Mouse (Mus musculus) hindbrain, embryonic 10.5 days (tissue): ENCODE results near the gene Pik3c2g. TPM values are rescaled to one million over a fixed set of nuclear protein-coding genes. Genes with fewer than 3 reads are reported as not detected.

Experiments used
- DNase-seq: peaks from one replicate; pipeline ENCODE4 v3.0.0-alpha.2; 2017; ENCODE audit warnings: low spot score
- H3K27ac ChIP-seq: fragments of 300-500 bp; sonication (generic); 2 replicates; pipeline ENCODE4 v1.5.1; 2016; ENCODE audit warnings: mild to moderate bottlenecking, moderate library complexity
- H3K27me3 ChIP-seq: fragments of 300-500 bp; sonication (generic); 2 replicates; pipeline ENCODE4 v1.6.1; 2016; ENCODE audit warnings: mild to moderate bottlenecking; ENCODE audit not compliant: poor library complexity, insufficient read depth, severe bottlenecking
- H3K36me3 ChIP-seq: fragments of 300-500 bp; sonication (generic); 2 replicates; pipeline ENCODE4 v1.6.1; 2016; ENCODE audit warnings: mild to moderate bottlenecking, moderate library complexity
- H3K4me1 ChIP-seq: fragments of 300-500 bp; sonication (generic); replicated peaks from 2 replicates; pipeline ENCODE4 v1.6.1; 2016; ENCODE audit warnings: mild to moderate bottlenecking
- H3K4me3 ChIP-seq: fragments of 300-500 bp; sonication (generic); 2 replicates; pipeline ENCODE4 v1.5.1; 2016; ENCODE audit warnings: mild to moderate bottlenecking, moderate library complexity
- H3K9me3 ChIP-seq: fragments of 300-500 bp; sonication (generic); 2 replicates; pipeline ENCODE4 v1.6.1; 2016; ENCODE audit warnings: mild to moderate bottlenecking, moderate library complexity
- WGBS: fragments of 180-500 bp; shearing (Covaris S2); methylation state at CpG from one replicate; pipeline ENCODE4 v1.1.7; 2016; 5-methylcytosine and 5-hydroxymethylcytosine counted together
- polyA plus RNA-seq: library from polyadenylated mRNA; unstranded; fragments of >200 nt; fragmentation: Nextera tagmentation; extraction: Ambion mirVana; gene quantifications from 2 replicates; pipeline ENCODE4 v1.2.1, GENCODE M21; 2016

The Pik3c2g gene
- polyA plus RNA-seq, 1 experiment from 2014 or later: 0.33 TPM

DNA sequence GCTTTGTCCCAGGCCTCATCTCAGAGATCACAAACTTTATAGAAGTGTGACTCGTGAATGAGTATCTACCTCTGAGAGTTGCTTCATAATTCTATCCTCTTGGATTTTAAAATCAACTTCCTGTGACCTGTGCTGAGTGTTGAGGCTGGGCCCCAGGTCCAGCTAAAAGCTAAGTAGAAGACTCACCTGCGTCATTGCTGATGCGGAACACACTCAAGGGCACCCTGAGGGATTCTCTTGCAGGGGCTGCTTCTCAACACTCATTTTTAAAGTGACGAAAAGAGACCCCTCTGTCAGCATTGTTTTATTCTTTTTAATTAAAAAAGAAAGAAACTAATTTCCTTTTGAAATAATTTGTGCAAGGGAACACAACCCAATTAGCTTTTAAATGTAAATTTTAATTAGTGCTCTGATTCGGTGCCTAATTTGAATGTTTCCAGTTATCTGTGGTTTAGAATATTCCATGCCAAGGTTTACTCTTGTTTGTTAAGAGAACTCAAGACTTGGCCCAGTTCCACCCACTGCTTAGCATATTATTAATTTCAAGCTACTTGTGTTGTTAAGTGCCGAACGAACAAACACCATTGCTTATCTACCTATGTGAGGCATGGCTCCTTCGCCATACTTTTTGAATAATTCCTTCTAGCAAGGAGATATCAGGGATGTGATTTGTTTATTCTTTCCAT, 212.7 kb downstream of the Pik3c2g start:
- Histone ChIP-seq H3K4me3 (no peak overlapping the region), H3K4me1 (peaks cover 6% of the 10 kb centered on the region), H3K27me3 (no peaks in the 10 kb centered on the region), H3K36me3 (no peaks in the 10 kb centered on the region), H3K9me3 (no peaks in the 10 kb centered on the region), H3K27ac (no peak overlapping the region)
- no peak for DNase-seq
- 90% methylated on average over 8 of the region's 8 CpGs for WGBS

DNA sequence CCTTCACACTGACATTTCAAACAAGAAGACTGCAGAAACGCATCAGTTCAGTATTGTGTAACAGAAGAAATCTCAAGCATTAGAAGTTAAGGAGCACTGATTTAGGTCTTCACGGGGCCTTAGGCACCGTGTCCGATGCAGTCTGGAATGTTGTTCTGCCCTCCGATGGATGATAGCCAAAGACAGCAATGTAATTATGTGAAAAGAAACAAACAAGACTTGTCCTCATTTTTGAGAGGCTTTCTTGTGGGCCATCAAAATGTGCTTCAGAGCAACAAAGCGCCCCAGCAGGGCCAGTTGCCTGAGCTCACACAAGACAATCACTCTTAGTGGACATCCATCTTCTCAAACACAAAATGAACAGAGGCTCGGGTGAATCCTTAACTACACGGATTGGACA, 234.9 kb downstream of the Pik3c2g start:
- Histone ChIP-seq H3K36me3 (no peaks in the 10 kb centered on the region), H3K9me3 (no peaks in the 10 kb centered on the region), H3K27ac (no peak overlapping the region), H3K4me1 (no peaks in the 10 kb centered on the region), H3K4me3 (no peak overlapping the region), H3K27me3 (no peaks in the 10 kb centered on the region)
- DNase-seq: no peak
- WGBS: 83% methylated on average over 8 of the region's 8 CpGs

- H3K27me3 ChIP-seq: no peaks in the 10 kb centered on the region
- H3K4me3 ChIP-seq: no peak overlapping the region
- no peak for DNase-seq
- no peaks in the 10 kb centered on the region for H3K36me3 ChIP-seq
- H3K9me3 ChIP-seq: no peaks in the 10 kb centered on the region
- no peak overlapping the region for H3K27ac ChIP-seq
- H3K4me1 ChIP-seq: no peaks in the 10 kb centered on the region
- 88% methylated on average over 6 of the region's 6 CpGs for WGBS
Measured at GRCm38 (mm10) chr6:139838239-139838638, 251.2 kb downstream of the Pik3c2g start.

- H3K9me3 ChIP-seq: no peaks in the 10 kb centered on the region
Measured at GRCm38 (mm10) chr6:139838713-139839112, 251.7 kb downstream of the Pik3c2g start.

DNA sequence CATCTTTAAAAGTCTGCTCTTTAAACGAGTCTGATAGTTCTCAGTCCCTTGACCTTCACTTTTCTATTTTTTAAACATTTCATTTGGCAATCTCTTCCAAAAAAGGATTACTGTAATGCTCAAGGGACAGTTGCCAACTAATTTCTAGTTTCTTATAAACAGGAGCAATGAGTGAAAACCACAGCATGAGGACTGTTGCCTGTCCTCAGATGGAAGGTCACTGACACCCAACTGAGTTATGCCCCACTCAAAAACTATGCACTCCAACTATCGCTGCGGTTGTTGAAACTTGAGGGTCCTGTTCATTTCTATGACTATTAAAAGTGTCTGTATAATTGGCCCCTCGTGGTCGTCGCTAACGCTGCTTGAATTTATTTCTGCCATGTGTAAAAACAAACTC, 252.9 kb downstream of the Pik3c2g start:
- no peaks in the 10 kb centered on the region for H3K36me3 ChIP-seq
- no peaks in the 10 kb centered on the region for H3K27me3 ChIP-seq
- DNase-seq: no peak
- H3K27ac ChIP-seq: no peak overlapping the region
- no peaks in the 10 kb centered on the region for H3K9me3 ChIP-seq
- WGBS: 89% methylated on average over 7 of the region's 7 CpGs
- no peaks in the 10 kb centered on the region for H3K4me1 ChIP-seq
- no peak overlapping the region for H3K4me3 ChIP-seq

More at GRCm38 (mm10) chr6:139838713-139839112, 251.7 kb downstream of the Pik3c2g start:
- 90% methylated on average over 3 of the region's 3 CpGs for WGBS
- H3K27ac ChIP-seq: no peak overlapping the region
- H3K4me1 ChIP-seq: no peaks in the 10 kb centered on the region
- no peaks in the 10 kb centered on the region for H3K36me3 ChIP-seq
- DNase-seq: no peak
- H3K4me3 ChIP-seq: no peak overlapping the region
- H3K27me3 ChIP-seq: no peaks in the 10 kb centered on the region

DNA sequence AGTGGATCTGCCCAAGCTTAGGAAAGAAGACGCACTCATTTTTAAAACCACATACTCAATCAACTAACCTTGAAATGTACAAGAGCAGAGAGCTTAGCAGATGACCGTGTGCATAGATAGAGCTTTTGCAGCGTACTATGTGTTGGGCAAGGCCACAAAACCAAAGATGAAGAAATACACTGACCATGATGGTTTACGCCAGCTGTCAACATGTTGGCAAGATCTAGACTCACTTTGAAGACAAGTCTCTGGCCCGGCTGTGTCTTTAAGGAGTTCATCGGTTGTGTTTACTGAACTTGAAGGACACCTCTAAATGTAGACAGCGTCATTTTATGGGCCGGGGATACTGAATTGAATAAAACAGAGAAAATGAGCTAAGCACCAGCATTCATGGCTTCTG, 254.3 kb downstream of the Pik3c2g start:
- no peaks in the 10 kb centered on the region for H3K27me3 ChIP-seq
- no peaks in the 10 kb centered on the region for H3K9me3 ChIP-seq
- no peaks in the 10 kb centered on the region for H3K4me1 ChIP-seq
- 95% methylated on average over 8 of the region's 8 CpGs for WGBS
- H3K36me3 ChIP-seq: no peaks in the 10 kb centered on the region
- no peak overlapping the region for H3K27ac ChIP-seq
- DNase-seq: no peak
- no peak overlapping the region for H3K4me3 ChIP-seq

DNA sequence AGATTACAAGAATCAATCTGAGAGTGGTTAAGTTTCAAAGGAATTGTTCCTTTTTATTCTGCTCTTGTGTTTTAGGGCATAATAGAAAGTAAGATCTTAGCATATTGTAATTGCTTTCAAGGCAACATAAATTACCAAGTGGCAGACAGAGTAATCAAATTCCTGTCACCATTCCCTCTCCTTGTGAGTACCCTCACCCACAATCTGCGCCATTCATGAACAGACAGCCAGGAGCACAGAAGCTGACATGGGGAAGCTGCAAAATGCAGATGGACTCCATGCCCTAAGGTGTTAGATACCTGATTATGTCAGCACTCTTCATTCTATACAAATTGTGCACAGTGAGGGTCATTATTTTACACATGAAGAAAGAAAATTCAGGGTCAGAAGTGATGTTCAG, 255.6 kb downstream of the Pik3c2g start:
- no peaks in the 10 kb centered on the region for H3K27me3 ChIP-seq
- H3K4me3 ChIP-seq: no peak overlapping the region
- no peak for DNase-seq
- H3K27ac ChIP-seq: no peak overlapping the region
- H3K36me3 ChIP-seq: no peaks in the 10 kb centered on the region
- H3K4me1 ChIP-seq: no peaks in the 10 kb centered on the region
- H3K9me3 ChIP-seq: no peaks in the 10 kb centered on the region
- 83% methylated on average over 1 of the region's 1 CpGs for WGBS

GRCm38 (mm10) chr6:139843531-139843930, 256.5 kb downstream of the Pik3c2g start:
- Histone ChIP-seq H3K4me1 (no peaks in the 10 kb centered on the region), H3K27me3 (no peaks in the 10 kb centered on the region), H3K36me3 (no peaks in the 10 kb centered on the region), H3K9me3 (no peaks in the 10 kb centered on the region), H3K4me3 (no peak overlapping the region), H3K27ac (no peak overlapping the region)
- WGBS: 78% methylated on average over 4 of the region's 4 CpGs
- no peak for DNase-seq

DNA sequence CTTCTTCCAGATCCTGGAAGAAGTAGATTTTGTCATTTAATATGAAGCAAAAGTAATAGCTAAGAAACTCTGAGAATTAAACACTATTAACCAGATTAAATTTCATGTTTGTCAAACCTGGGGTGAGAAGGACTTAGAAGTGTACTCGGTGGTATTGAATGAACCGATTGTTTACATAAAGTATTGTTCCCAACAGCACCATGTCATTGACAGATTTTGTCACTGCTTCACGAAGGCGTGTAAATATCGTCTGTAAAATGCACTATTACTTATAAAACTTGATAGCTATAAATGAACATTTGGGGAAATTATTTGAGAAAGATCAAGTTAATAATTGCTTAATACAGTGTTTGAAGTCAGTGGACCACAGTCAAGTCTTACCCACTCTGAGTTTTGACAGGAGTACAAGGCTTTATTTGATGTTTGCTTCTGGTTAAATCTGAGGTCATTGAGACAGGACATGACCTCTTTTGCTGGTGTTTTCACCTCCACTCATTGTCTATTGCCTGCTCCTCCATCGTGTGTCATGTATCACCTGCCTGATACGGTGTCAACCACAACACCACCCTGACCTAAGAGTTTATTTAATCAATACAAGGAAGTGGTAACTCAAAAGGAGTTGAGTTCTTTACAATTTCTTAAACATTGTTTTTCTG, 260.0 kb downstream of the Pik3c2g start:
- no peak for DNase-seq
- Histone ChIP-seq H3K36me3 (no peaks in the 10 kb centered on the region), H3K4me1 (no peaks in the 10 kb centered on the region), H3K27me3 (no peaks in the 10 kb centered on the region), H3K4me3 (no peak overlapping the region), H3K9me3 (no peaks in the 10 kb centered on the region), H3K27ac (no peak overlapping the region)
- 78% methylated on average over 7 of the region's 7 CpGs for WGBS

DNA sequence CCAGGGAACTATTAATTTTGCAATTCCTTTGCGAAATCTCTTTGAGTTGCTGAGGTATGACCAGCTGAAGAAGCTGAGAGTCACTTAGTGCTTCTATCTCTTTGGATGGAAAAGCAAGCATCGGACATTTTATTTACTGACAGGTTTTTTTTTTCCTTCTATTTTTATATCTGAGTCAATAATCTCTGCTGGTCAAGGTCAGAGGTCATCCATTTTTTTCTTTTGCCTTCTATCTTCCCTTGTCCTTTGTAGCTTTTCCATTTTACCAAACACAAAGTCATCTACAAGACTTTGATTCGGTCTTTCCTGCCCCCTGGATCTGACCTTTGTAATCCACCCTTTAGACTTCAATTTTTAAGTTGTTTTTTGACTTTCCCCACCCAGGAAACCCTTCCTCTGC, 262.9 kb downstream of the Pik3c2g start:
- Histone ChIP-seq H3K36me3 (no peaks in the 10 kb centered on the region), H3K4me3 (no peak overlapping the region), H3K27ac (no peak overlapping the region), H3K4me1 (no peaks in the 10 kb centered on the region), H3K9me3 (no peaks in the 10 kb centered on the region), H3K27me3 (no peaks in the 10 kb centered on the region)
- no peak for DNase-seq
- 82% methylated on average over 3 of the region's 3 CpGs for WGBS

GRCm38 (mm10) chr6:139851705-139852603, 264.9 kb downstream of the Pik3c2g start:
- H3K4me3 ChIP-seq: no peak overlapping the region
- no peak for DNase-seq
- no peaks in the 10 kb centered on the region for H3K4me1 ChIP-seq
- no peaks in the 10 kb centered on the region for H3K27me3 ChIP-seq
- H3K9me3 ChIP-seq: no peaks in the 10 kb centered on the region
- H3K36me3 ChIP-seq: no peaks in the 10 kb centered on the region
- WGBS: 90% methylated on average over 21 of the region's 21 CpGs
- no peak overlapping the region for H3K27ac ChIP-seq

DNA sequence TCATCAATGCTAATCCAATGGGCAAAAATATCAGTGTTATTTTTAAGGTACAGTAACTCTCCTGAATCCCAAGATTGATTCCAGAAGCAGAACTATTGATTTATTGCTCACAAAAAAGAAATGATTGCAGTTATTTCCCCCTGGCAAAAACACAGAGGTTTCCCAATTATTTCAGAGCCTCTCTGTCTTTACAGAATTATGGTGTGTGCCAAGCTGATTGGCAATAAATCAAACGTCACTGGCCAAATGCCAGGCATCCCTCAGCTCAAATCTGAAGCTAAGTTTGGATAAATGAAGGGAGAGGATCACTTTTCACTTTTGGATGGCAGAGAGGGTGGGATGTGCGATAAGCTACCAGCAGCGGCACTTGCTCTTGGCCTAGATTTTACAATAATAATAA, 265.8 kb downstream of the Pik3c2g start:
- no peak overlapping the region for H3K27ac ChIP-seq
- no peaks in the 10 kb centered on the region for H3K9me3 ChIP-seq
- 92% methylated on average over 3 of the region's 3 CpGs for WGBS
- no peak for DNase-seq
- H3K4me3 ChIP-seq: no peak overlapping the region
- no peaks in the 10 kb centered on the region for H3K27me3 ChIP-seq
- no peaks in the 10 kb centered on the region for H3K36me3 ChIP-seq
- no peaks in the 10 kb centered on the region for H3K4me1 ChIP-seq

GRCm38 (mm10) chr6:139860141-139860540, 273.1 kb downstream of the Pik3c2g start:
- WGBS: 87% methylated on average over 3 of the region's 3 CpGs
- Histone ChIP-seq H3K27me3 (no peaks in the 10 kb centered on the region), H3K27ac (no peak overlapping the region), H3K36me3 (no peaks in the 10 kb centered on the region), H3K4me1 (no peaks in the 10 kb centered on the region), H3K4me3 (no peak overlapping the region), H3K9me3 (no peaks in the 10 kb centered on the region)
- no peak for DNase-seq
